20 mouse cellular contexts compared by ENCODE assay signal in genomic region chr3:85607753-85608152, GRCm38 (mm10).
"Had no signal": no experiment of that assay in that cellular context is flagged by ENCODE, and none has a peak within 500 bp of the region (broad histone marks: within the 10 kb centered on the region; RNA-seq: fewer than 3 reads in every experiment).

No protein-coding gene starts in this region.

- H3K9ac ChIP-seq: intestine, embryonic 15.5 days; kidney, embryonic 15.5 days; limb, embryonic 12.5 days; limb, embryonic 15.5 days; liver, embryonic 14.5 days; liver, postnatal 0 days; midbrain, embryonic 12.5 days; midbrain, embryonic 15.5 days; neural tube, embryonic 12.5 days; neural tube, embryonic 15.5 days had no signal

- H3K4me3 ChIP-seq: intestine, embryonic 15.5 days; kidney, embryonic 15.5 days; limb, embryonic 12.5 days; limb, embryonic 15.5 days; midbrain, embryonic 12.5 days; midbrain, embryonic 15.5 days; neural tube, embryonic 12.5 days; neural tube, embryonic 15.5 days had no signal

- H3K36me3 ChIP-seq: intestine, embryonic 15.5 days; kidney, embryonic 15.5 days; limb, embryonic 15.5 days; midbrain, embryonic 15.5 days; neural tube, embryonic 12.5 days; neural tube, embryonic 15.5 days had no signal

- H3K27me3 ChIP-seq: intestine, embryonic 15.5 days; kidney, embryonic 15.5 days; limb, embryonic 12.5 days; limb, embryonic 15.5 days; midbrain, embryonic 12.5 days; midbrain, embryonic 15.5 days; neural tube, embryonic 12.5 days; neural tube, embryonic 15.5 days had no signal

- H3K9me3 ChIP-seq: intestine, embryonic 15.5 days; kidney, embryonic 15.5 days; limb, embryonic 12.5 days; limb, embryonic 15.5 days; midbrain, embryonic 12.5 days; midbrain, embryonic 15.5 days; neural tube, embryonic 12.5 days; neural tube, embryonic 15.5 days had no signal

- H3K27ac ChIP-seq: intestine, embryonic 15.5 days; kidney, embryonic 15.5 days; limb, embryonic 12.5 days; limb, embryonic 15.5 days; liver, embryonic 14.5 days; macrophage; midbrain, embryonic 12.5 days; midbrain, embryonic 15.5 days; neural tube, embryonic 12.5 days; neural tube, embryonic 15.5 days had no signal

- H3K4me2 ChIP-seq: intestine, embryonic 15.5 days; kidney, embryonic 15.5 days; limb, embryonic 12.5 days; limb, embryonic 15.5 days; liver, embryonic 11.5 days; midbrain, embryonic 12.5 days; midbrain, embryonic 15.5 days; neural tube, embryonic 12.5 days; neural tube, embryonic 15.5 days had no signal

- DNase-seq: kidney, adult 11 months; kidney, adult 8-10 months; kidney, postnatal 10 days; kidney, postnatal 36 days; left cerebral cortex, postnatal 4 days; liver, postnatal 0 days; right cerebral cortex, postnatal 25 days; thymus, adult 18-20 months; thymus, postnatal 36 days had no signal

- ATAC-seq: intestine, embryonic 15.5 days; liver, postnatal 0 days; midbrain, embryonic 15.5 days had no signal

- H3K4me1 ChIP-seq: intestine, embryonic 15.5 days; kidney, embryonic 15.5 days; limb, embryonic 15.5 days; midbrain, embryonic 15.5 days; neural tube, embryonic 12.5 days had no signal
